Mouse (Mus musculus) heart, postnatal 25 days (tissue): ENCODE measurements around the gene Fabp6. TPM values are rescaled to one million over a fixed set of nuclear protein-coding genes. Genes with fewer than 3 reads are reported as not detected.
A peak's percentile ranks its signal among the peaks of the same experiment; 100 is the strongest.

Experiments
- DNase-seq: peaks from one replicate; pipeline ENCODE4 v3.0.0; 2022; ENCODE audit warnings: low spot score
- intact Hi-C: fragments of 180-260 bp; cut with DNase I; formaldehyde crosslinking; loops from one replicate; pipeline ENCODE4 v1.15.1; 2025
- total RNA-seq, 2 experiments: library from RNA; stranded (reverse); gene quantifications; 2 replicates each; pipeline ENCODE4 v1.2.3; 2021

Gene Fabp6
- total RNA-seq, 2 experiments from 2014 or later: not detected

DNA sequence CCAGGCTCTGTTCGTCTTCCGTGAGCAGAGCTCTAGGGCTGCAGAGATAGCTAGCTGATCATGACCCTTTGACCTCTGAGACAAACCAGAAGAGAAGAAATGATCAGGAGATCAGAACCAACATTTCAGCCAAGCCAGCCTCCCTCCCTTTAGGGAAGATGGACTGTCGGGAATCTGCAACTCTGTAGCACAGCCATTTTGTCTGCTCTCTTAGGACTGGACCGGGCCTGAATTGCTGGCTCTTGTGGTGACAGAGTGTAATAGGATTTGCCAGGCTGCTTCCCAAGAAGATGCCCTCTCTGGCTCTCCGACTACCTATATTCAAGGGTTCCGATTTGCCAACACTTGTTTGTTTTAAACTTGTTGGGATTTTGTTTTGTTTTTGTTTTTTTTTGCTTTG lies 48.7 kb downstream of the Fabp6 start:
- intact Hi-C loops: no loop called here
- no peak for DNase-seq

DNA sequence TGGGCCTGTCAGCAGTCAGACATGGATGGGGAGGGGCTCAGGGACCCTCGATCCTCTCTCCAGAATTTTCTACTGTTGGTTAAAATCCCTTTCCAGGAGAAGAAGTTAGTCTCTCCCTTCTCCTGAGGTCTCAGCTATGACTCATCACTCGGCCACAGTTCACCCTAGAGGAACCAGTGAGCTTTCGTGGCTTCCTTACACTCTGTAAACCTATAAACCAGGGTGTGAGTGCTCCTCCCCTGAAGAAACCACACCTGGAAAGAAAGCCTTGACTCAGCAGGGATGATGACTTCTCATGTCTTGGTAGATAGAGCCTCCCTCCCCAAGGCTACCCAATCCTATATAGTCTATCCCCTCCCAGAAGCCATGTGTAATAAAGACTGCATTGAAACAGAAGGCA lies 49.6 kb downstream of the Fabp6 start:
- intact Hi-C loops: no loop called here
- no peak for DNase-seq

DNA sequence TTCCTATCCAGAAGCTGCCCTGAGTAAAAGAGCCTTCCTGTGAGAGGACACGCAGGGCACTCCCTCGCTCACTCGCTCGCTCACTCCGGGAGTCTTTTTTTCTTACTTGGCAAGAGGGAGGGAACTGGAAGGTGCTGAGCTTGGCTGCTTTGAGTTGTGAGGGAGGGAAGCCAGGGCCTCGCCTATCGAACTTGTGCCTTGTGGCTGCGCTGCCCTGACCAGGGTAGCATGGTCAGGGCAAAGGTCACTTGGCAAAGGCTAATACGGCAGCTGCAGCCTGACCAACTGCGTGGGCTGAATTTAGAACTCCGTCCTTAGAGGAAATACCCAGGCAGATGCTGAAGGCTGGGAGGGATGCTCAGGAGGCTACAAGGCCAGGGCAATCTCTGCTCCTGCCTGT lies 51.6 kb downstream of the Fabp6 start:
- intact Hi-C loops: no loop called here
- peak; percentile 16 for DNase-seq

DNA sequence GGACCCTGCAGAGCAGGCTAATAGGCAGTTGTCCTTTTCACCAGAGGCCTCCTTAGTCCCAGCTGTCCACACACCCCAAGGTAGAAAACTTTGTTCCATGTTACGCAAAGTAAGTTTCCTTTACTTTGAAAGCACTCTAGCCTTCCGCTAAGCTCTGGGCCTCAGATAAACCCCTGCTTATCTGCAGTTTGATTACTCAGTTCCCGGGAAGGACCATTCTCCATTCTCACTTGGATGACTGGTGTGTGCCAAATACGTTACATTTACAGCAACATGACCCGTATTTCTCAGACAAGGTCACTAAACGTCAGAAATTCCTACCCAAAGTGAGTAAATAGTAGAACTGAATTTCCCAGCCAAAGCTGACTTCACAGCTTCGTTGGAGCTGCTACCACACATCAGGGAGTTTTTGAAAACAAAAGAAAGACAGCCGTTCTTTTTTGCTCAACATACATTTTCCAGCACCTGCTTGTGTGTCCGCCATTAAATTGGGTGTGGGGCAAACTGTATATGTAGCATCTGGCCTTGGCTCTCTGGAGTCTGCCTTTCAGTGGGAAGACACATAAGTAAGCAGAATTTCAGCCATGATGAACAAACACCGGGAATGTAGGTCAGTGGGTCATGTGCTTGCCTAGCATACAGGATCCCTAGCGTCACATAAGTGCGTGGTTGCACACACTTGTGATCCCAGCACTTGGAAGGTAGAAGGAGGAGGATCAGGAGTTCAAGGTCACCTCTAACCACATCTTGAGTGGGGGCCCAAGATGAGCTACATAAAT lies 52.5 kb downstream of the Fabp6 start:
- intact Hi-C loops: no loop called here
- no peak for DNase-seq

DNA sequence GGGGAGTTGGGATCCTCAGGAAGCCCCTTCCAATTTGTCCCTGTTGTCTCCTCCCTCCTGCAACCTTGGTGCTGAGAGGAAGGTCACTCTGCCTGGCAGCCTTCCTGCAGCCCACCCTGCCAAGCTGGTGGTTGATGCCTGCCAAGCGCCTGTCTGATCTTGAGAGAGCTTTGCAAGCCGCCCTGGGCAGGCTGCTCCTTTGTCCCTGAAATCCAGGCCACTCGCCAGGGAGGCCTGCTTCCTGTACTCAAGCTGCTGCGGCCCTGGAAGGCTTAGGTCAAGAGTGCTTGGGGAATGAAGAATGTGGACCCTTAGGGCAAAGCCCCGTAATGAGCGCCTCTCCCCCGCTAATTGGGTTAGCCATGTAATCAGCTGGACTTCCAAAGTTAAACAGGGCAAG lies 53.2 kb downstream of the Fabp6 start:
- DNase-seq: peak; percentile 40
- intact Hi-C loops: no loop called here

DNA sequence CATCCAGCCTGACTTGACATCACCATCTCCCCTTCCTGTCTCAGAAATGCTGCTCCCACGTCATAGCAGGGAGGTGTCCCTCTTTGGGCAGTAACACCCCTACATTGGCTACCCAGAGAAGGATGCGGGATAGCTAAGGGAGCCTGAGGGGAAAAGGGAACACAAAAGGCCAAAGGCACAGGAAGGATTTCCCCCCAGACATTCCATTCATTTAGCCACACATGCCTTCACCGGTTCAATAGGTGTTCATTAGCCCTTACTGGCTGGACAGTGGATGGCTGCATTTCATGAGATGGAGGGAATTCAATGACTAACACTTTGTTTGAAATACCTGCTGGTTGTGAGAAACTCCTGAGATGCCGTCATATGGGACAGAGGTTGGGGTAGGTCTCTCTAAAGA lies 54.7 kb downstream of the Fabp6 start:
- no peak for DNase-seq
- intact Hi-C loops: no loop called here

Other genes with a start within 250 kb of the Fabp6 start
- 10 to 100 TPM; 64.3 to 73.1 TPM for gene Pttg1, start 175.3 kb downstream of the Fabp6 start, total RNA-seq
- 10 to 100 TPM; 26.2 to 27.0 TPM for gene Slu7, start 167.8 kb downstream of the Fabp6 start, total RNA-seq
- 1 to 10 TPM; 6.7 to 6.9 TPM for gene C1qtnf2, start 127.3 kb downstream of the Fabp6 start, total RNA-seq
- 1 to 10 TPM; 2.3 to 3.5 TPM for gene Ccnjl, start 72.8 kb downstream of the Fabp6 start, total RNA-seq
- under 1 TPM; 0.49 to 0.67 TPM for gene 4933415A04Rik, start 14.5 kb downstream of the Fabp6 start, total RNA-seq
- gene Pwwp2a, start 80.5 kb upstream of the Fabp6 start, total RNA-seq: 10 to 100 TPM; 18.9 to 20.9 TPM
- gene Ttc1, start 146.5 kb upstream of the Fabp6 start, total RNA-seq: 10 to 100 TPM; 47.5 to 47.9 TPM